Mouse (Mus musculus) intestine, embryonic 15.5 days (tissue): Measurements from ENCODE around the gene Dedd2. TPM values are rescaled to one million over a fixed set of nuclear protein-coding genes. Genes with fewer than 3 reads are reported as not detected.

ENCODE experiments used
- ATAC-seq: fragments of 200-750 bp; cut with Nextera tagmentation; 2 replicates; pipeline ENCODE4 v1.8.0; 2017; ENCODE audit warnings: moderate TSS enrichment, moderate library complexity
- H3K27ac ChIP-seq: fragments of 300-500 bp; sonication (generic); 2 replicates; pipeline ENCODE4 v1.5.1; 2015; ENCODE audit warnings: mild to moderate bottlenecking, inconsistent platforms
- H3K27me3 ChIP-seq: fragments of 300-500 bp; sonication (generic); replicated peaks from 2 replicates; pipeline ENCODE4 v1.6.1; 2015; ENCODE audit warnings: inconsistent platforms
- H3K36me3 ChIP-seq: fragments of 300-500 bp; sonication (generic); 2 replicates; pipeline ENCODE4 v1.6.1; 2015; ENCODE audit warnings: inconsistent platforms
- H3K4me1 ChIP-seq: fragments of 300-500 bp; sonication (generic); replicated peaks from 2 replicates; pipeline ENCODE4 v1.6.1; 2015; ENCODE audit warnings: inconsistent platforms
- H3K4me2 ChIP-seq: fragments of 300-500 bp; sonication (generic); replicated peaks from 2 replicates; pipeline ENCODE4 v1.6.1; 2015; ENCODE audit warnings: mild to moderate bottlenecking, inconsistent platforms
- H3K4me3 ChIP-seq: fragments of 300-500 bp; sonication (generic); replicated peaks from 2 replicates; pipeline ENCODE4 v1.5.1; 2015; ENCODE audit warnings: inconsistent platforms
- H3K9ac ChIP-seq: fragments of 300-500 bp; sonication (generic); 2 replicates; pipeline ENCODE4 v1.6.1; 2015; ENCODE audit warnings: inconsistent platforms
- H3K9me3 ChIP-seq: fragments of 300-500 bp; sonication (generic); 2 replicates; pipeline ENCODE4 v1.6.1; 2016; ENCODE audit warnings: inconsistent platforms
- WGBS: fragments of 180-500 bp; shearing (Covaris S2); methylation state at CpG from one replicate; pipeline ENCODE4 v1.1.7; 2015; 5-methylcytosine and 5-hydroxymethylcytosine counted together
- polyA plus RNA-seq: library from polyadenylated mRNA; unstranded; fragments of >200 nt; fragmentation: Nextera tagmentation; extraction: Ambion mirVana; gene quantifications from 2 replicates; pipeline ENCODE4 v1.2.1, GENCODE M21; 2015

The Dedd2 gene
- polyA plus RNA-seq, 1 experiment from 2014 or later: 13.5 TPM

DNA sequence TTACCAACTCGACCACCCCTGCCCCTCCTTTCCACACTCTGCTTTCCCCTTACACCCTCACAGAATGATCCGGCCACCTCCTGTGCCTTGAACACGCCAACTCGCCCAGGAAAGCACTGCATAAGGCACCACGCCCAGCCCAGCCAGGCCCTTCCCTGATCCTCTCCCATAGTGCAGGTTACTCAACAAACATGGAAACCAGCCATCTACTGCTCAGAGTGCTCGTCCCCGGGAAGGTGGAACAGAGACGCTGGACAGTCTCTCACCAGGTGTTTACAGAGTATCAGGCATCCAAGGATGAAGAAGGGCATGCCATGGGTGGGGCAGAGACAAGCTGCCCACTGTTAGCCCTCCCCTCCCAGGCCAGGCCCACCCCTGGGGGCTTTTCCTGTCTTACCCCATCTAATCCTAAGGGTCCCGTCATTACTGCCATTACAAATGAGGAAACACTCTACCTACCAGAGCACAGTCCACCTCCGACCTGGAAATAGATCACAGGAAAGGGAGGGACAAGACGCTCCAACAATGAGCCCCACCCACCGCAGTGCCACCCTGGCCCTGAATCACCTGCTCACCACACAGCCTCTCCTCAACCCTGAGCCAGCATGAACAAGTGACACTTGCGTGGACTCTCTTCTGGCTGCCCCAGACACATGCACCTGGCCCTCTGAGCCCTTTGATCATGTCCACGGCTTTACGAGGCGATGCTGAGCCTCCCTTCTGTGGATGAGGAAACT, 14.2 kb downstream of the Dedd2 start:
- Histone ChIP-seq H3K27me3 (no peaks in the 10 kb centered on the region), H3K27ac (no peak overlapping the region), H3K36me3 (peaks cover 8% of the 10 kb centered on the region), H3K4me2 (no peak overlapping the region), H3K4me3 (no peak overlapping the region), H3K9me3 (no peaks in the 10 kb centered on the region), H3K9ac (no peak overlapping the region), H3K4me1 (peaks cover 16% of the 10 kb centered on the region)
- WGBS: 77% methylated on average over 16 of the region's 16 CpGs
- ATAC-seq: no peak

DNA sequence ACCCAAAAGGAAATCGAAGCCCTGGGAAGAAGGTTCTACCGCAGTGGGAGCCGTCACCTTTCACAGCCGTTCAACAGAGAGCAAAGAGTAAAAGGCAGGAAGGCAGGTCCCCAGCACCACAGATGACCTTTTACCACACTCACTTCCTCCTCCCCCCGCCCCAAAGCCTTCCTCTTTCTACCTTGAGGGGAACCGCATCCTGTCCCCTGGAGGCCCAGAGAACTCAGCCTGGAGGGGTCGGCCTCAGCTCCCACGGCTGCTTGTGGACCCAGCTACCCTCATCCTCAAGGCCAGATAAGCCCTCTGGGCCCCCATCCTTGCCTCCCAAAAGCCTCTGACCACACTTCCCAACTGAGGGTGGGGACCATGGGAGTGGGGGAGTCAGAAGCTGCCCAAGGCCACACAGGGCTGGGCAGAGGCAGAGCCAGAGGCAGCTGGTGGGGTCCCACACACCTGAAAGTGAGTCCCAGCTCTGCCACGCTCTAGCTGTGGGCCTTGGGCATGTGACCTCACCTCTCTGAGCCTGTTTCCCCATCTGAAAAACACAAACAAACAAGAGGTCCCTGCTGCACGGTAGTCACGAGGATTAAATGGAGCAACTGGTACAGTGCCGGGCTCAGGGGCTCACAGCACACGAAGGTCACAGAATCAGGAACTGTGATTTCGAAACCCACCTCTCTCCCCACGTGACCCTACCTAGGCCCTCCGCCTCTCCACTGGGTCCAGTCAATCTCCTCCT, 14.9 kb downstream of the Dedd2 start:
- no peak for ATAC-seq
- Histone ChIP-seq H3K9me3 (no peaks in the 10 kb centered on the region), H3K4me3 (no peak overlapping the region), H3K9ac (no peak overlapping the region), H3K4me2 (0 out of 2 replicates have a peak overlapping the region, but pooled peaks have one; percentile 17), H3K27ac (0 out of 2 replicates have a peak overlapping the region, but pooled peaks have one; percentile 1), H3K36me3 (peaks cover 6% of the 10 kb centered on the region), H3K4me1 (peaks cover 16% of the 10 kb centered on the region), H3K27me3 (no peaks in the 10 kb centered on the region)
- 74% methylated on average over 16 of the region's 16 CpGs for WGBS

DNA sequence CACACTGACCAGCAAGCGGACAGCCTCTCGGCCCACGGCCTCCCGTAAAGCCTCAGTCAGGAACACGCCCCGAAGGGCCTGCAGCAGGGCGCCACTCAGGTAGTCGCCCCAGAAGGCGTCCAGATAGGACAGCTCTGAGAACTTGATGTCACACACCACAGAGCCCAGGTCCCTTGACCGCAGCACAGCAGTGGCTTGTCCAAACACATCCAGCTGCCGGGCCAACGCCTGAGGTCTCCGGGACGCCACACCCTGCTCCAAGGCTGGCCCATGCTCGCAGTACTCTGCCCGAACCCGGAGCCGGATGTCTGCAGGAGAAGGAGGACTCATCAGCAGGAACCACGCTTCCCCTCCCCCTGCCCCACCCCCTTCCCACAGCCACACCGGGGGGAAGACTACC, 16.8 kb downstream of the Dedd2 start:
- peaks cover 10% of the 10 kb centered on the region for H3K4me1 ChIP-seq
- H3K27me3 ChIP-seq: no peaks in the 10 kb centered on the region
- H3K27ac ChIP-seq: no peak overlapping the region
- ATAC-seq: no peak
- no peak overlapping the region for H3K4me2 ChIP-seq
- no peaks in the 10 kb centered on the region for H3K9me3 ChIP-seq
- H3K9ac ChIP-seq: no peak overlapping the region
- no peak overlapping the region for H3K4me3 ChIP-seq
- WGBS: 83% methylated on average over 20 of the region's 20 CpGs
- H3K36me3 ChIP-seq: peaks cover 5% of the 10 kb centered on the region

DNA sequence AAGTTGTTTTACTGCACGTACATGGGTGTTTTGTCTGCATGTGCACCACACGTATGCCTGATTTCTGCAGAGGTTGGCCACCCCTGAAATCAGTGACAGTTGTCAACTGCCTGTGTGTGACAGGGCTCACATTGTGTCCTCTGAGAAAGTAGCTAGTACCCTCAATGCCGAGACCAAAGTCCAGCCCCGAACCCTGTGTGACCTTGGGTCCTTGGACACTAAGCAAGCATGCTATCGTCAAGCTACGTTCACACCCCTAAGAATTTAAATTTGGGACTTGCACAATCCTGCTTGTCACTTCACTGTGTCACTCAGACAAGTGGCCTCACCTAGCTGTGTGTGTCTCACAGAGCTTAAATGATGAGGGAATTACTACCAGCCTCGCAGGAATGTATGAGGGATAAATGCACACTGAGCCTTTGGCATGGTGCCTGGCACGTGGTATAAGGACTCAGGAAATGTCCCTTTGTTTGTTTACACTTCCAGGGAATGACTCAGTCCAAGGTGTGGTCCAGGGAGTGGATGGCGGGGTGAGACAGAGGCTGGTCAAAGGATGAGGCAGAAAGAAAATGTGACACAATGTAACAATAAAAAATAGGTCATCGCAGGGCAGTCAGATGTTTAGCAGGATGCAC, 22.9 kb downstream of the Dedd2 start:
- H3K9ac ChIP-seq: no peak overlapping the region
- no peaks in the 10 kb centered on the region for H3K36me3 ChIP-seq
- no peak overlapping the region for H3K4me2 ChIP-seq
- H3K4me1 ChIP-seq: 0 out of 2 replicates have a peak, but pooled peaks cover 3% of the 10 kb centered on the region
- H3K4me3 ChIP-seq: no peak overlapping the region
- H3K9me3 ChIP-seq: no peaks in the 10 kb centered on the region
- ATAC-seq: peak; percentile 92
- 41% methylated on average over 10 of the region's 10 CpGs for WGBS
- H3K27me3 ChIP-seq: no peaks in the 10 kb centered on the region
- no peak overlapping the region for H3K27ac ChIP-seq

GRCm38 (mm10) chr7:25196107-25196506, 24.3 kb downstream of the Dedd2 start:
- H3K9ac ChIP-seq: no peak overlapping the region
- 0 out of 2 replicates have a peak, but pooled peaks cover 3% of the 10 kb centered on the region for H3K4me1 ChIP-seq
- no peak overlapping the region for H3K27ac ChIP-seq
- WGBS: 81% methylated on average over 9 of the region's 9 CpGs
- no peak for ATAC-seq
- H3K27me3 ChIP-seq: no peaks in the 10 kb centered on the region
- no peak overlapping the region for H3K4me3 ChIP-seq
- H3K4me2 ChIP-seq: no peak overlapping the region
- H3K9me3 ChIP-seq: no peaks in the 10 kb centered on the region
- no peaks in the 10 kb centered on the region for H3K36me3 ChIP-seq

DNA sequence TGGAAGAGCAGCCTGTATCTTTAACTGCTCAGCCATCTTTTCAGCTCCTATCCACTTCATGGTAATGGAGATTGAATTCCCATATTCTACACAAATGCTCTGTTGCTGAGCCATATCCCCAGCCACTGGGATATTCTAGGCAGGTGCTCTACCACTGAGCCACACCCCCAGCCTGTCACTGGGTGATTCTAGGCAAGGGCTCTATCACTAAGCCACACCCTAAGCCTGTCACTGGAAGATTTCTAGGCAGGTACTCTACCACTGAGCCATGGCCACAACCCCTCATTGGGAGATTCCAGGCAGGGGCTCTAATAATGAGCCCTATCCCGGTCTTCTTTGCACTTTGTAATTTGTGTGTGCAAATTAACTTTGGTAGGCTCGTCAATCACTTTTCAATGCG, 25.3 kb downstream of the Dedd2 start:
- Histone ChIP-seq H3K27ac (no peak overlapping the region), H3K4me1 (0 out of 2 replicates have a peak, but pooled peaks cover 3% of the 10 kb centered on the region), H3K9me3 (no peaks in the 10 kb centered on the region), H3K36me3 (no peaks in the 10 kb centered on the region), H3K4me2 (no peak overlapping the region), H3K9ac (no peak overlapping the region), H3K4me3 (no peak overlapping the region), H3K27me3 (no peaks in the 10 kb centered on the region)
- 77% methylated on average over 3 of the region's 3 CpGs for WGBS
- no peak for ATAC-seq

- WGBS: 78% methylated on average over 8 of the region's 8 CpGs
- no peak overlapping the region for H3K4me2 ChIP-seq
- no peaks in the 10 kb centered on the region for H3K27me3 ChIP-seq
- no peak for ATAC-seq
- H3K4me1 ChIP-seq: no peaks in the 10 kb centered on the region
- no peak overlapping the region for H3K27ac ChIP-seq
- no peaks in the 10 kb centered on the region for H3K36me3 ChIP-seq
- no peak overlapping the region for H3K4me3 ChIP-seq
- no peaks in the 10 kb centered on the region for H3K9me3 ChIP-seq
- H3K9ac ChIP-seq: no peak overlapping the region
Measured at GRCm38 (mm10) chr7:25192110-25192509, 28.3 kb downstream of the Dedd2 start.

DNA sequence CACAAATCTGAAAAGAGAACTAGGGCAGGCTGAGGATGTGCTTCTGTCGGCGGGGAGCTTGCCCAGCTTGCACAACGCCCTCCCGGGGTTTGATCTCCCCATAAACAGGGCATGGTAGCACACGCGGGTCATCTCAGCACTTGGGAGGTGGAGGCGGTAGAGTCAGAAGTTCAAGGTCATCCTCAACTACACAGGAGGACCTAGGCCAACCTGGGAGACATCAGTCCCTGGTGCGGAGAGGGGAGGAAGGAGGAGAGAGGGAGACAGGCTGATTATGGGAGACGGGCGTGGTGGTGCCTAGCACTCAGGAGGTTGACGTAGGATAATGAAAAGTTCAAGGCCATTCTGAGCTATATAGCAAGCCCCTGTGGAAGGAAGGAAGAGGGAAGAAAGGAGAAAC, 29.6 kb downstream of the Dedd2 start:
- Histone ChIP-seq H3K4me2 (no peak overlapping the region), H3K4me1 (no peaks in the 10 kb centered on the region), H3K36me3 (no peaks in the 10 kb centered on the region), H3K27ac (no peak overlapping the region), H3K9ac (no peak overlapping the region), H3K4me3 (no peak overlapping the region), H3K9me3 (no peaks in the 10 kb centered on the region), H3K27me3 (no peaks in the 10 kb centered on the region)
- ATAC-seq: no peak
- WGBS: 79% methylated on average over 11 of the region's 11 CpGs

DNA sequence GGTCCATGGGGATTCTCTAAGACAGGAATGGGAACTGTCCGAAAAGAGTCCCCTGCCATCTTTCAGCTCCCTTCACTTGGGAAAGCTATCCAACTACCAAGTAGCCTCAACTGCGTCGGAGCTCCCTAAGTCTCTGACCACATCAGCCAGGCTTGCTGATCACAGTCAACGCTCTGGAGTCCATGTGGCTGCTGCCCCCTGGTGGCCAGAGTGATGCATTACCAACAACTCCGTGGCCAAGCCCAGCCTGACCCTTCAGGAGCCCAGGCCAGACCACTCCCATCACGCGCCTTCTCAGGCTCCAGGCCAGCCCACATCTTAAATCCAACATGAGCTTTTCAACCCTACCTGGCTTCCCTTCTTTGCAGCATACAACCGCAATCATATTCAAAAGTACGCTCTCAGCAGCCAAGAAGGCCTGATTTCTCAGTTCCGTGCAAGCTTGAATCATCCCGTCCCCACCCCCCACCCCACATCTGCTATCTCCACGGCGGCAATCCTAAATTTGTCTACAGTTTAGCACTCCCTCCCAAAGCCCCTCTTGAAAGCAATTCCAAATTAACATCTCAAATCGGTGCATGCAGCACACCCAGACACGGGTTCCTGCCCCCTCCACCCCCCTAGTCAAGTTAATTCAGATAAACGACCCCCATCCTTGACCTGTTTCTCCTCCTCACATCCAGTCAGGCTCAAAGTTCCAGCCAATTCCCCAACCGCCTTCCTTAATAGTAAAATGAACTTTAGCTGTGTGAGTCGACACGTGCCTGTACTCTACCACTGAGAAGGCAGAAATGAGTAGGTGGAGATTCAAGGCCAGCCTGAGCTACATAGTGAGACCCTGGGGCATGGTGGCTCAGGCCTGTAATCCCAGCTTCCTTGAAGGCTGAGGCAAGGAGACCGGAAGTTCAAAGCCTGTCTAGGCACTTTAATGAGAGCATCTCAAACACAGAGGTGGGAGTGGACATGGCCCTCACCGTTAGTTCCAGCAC, 32.5 kb downstream of the Dedd2 start:
- H3K4me2 ChIP-seq: 0 out of 2 replicates have a peak overlapping the region, but pooled peaks have one; percentile 17
- no peaks in the 10 kb centered on the region for H3K9me3 ChIP-seq
- peak; percentile 86 for ATAC-seq
- WGBS: 25% methylated on average over 21 of the region's 21 CpGs
- H3K36me3 ChIP-seq: no peaks in the 10 kb centered on the region
- no peak overlapping the region for H3K4me3 ChIP-seq
- H3K9ac ChIP-seq: no peak overlapping the region
- H3K27ac ChIP-seq: no peak overlapping the region
- H3K4me1 ChIP-seq: no peaks in the 10 kb centered on the region
- H3K27me3 ChIP-seq: peaks cover 13% of the 10 kb centered on the region

DNA sequence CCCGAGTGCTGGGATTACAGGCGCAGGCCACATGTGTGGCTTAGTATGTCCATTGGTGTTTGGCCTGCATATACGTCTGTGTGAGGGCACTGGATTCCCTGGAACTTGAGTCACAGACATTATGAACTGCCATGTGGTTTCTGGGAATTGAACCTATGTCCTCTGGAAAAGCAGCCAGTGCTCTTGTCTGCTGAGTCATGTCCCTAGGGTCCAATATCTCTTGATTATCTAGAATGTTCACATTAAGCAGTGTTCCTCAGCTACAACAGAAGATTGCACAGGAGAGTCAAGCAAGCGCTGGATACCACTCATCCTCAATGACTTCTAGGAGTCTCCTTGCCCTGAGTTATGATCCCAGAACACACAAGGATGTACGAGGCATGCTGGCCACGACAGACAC, 36.3 kb downstream of the Dedd2 start:
- no peak overlapping the region for H3K9ac ChIP-seq
- ATAC-seq: no peak
- WGBS: 79% methylated on average over 6 of the region's 6 CpGs
- no peak overlapping the region for H3K4me3 ChIP-seq
- no peaks in the 10 kb centered on the region for H3K36me3 ChIP-seq
- H3K4me1 ChIP-seq: peaks cover 5% of the 10 kb centered on the region
- H3K27me3 ChIP-seq: peaks cover 47% of the 10 kb centered on the region
- no peak overlapping the region for H3K4me2 ChIP-seq
- no peaks in the 10 kb centered on the region for H3K9me3 ChIP-seq
- H3K27ac ChIP-seq: no peak overlapping the region

DNA sequence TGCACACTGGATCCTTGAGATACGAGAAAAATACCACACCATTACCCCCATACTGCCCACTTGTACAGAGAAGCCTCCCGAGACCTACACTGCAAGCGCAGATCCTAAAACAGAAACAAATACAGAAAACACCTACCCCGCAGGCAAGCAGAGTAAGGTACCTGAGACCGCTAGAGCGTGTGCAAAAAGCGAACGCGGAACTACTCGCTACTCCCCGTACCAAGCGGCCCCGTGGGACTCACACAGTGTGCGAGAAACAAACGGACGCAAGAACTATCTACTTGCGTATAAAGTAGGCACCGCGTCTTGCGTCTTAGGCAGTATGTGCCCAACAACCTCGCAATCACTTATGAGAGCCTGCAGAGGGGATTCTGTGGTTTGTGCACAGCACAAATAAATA, 38.6 kb downstream of the Dedd2 start:
- H3K9ac ChIP-seq: no peak overlapping the region
- no peaks in the 10 kb centered on the region for H3K9me3 ChIP-seq
- no peaks in the 10 kb centered on the region for H3K36me3 ChIP-seq
- H3K4me3 ChIP-seq: no peak overlapping the region
- peaks cover 68% of the 10 kb centered on the region for H3K27me3 ChIP-seq
- peak overlapping the region; percentile 26; the same call in 1 of the 2 replicates for H3K4me2 ChIP-seq
- no peak overlapping the region for H3K27ac ChIP-seq
- whole genome bisulfite sequencing: 7% methylated on average over 21 of the region's 21 CpGs
- peaks cover 14% of the 10 kb centered on the region for H3K4me1 ChIP-seq
- no peak for ATAC-seq
